Mouse (Mus musculus): ENCODE results near the gene Pdss1. TPM values are rescaled to one million over a fixed set of nuclear protein-coding genes. Genes with fewer than 3 reads are reported as not detected.
"Not testable (repeated sequence)": the region's sequence is repeated elsewhere in the genome, so short reads cannot be mapped to it uniquely, and the experiment has no call there.

Gene Pdss1
- polyA plus RNA-seq, 1 experiment from 2014 or later = 11.8 TPM

- WGBS (ENCODE audit: insufficient replicate concordance) = 61% methylated on average over 3 of the region's 3 CpGs
- H3K9ac ChIP-seq (replicated peaks) = no peak overlapping the region
- no peak overlapping the region for H3K4me2 ChIP-seq (ENCODE audit: low read depth, low read length)
- no peaks in the 10 kb centered on the region for H3K27me3 ChIP-seq (ENCODE audit: insufficient read depth, low read length)
- DNase-seq (no peak), ATAC-seq (peak; percentile 40; the same call in 1 of the 2 replicates)
- H3K27ac ChIP-seq (ENCODE audit: low read depth) = no peak overlapping the region
- no peaks in the 10 kb centered on the region for H3K4me1 ChIP-seq (ENCODE audit: insufficient read depth)
- H3K9me3 ChIP-seq (ENCODE audit: low read length) = no peaks in the 10 kb centered on the region
- no peak overlapping the region for H3K4me3 ChIP-seq (ENCODE audit: low read depth, low read length)
- H3K36me3 ChIP-seq (replicated peaks; ENCODE audit: insufficient read depth, low read length) = peaks cover 24% of the 10 kb centered on the region
- peak; percentile 59; the same call in 1 of the 2 replicates for TF ChIP-seq EP300 (IDR thresholded peaks at IDR 0.05; ENCODE audit: low read depth)
- no peak for TF ChIP-seq CTCF (IDR thresholded peaks at IDR 0.05; ENCODE audit: low read depth)
Measured at GRCm38 (mm10) chr2:22903947-22904346, 8.6 kb downstream of the Pdss1 start.

GRCm38 (mm10) chr2:22914421-22914820 is 19.1 kb downstream of the Pdss1 start:
- no peaks in the 10 kb centered on the region for H3K27me3 ChIP-seq (ENCODE audit: insufficient read depth, low read length)
- H3K4me3 ChIP-seq (ENCODE audit: low read depth, low read length) = no peak overlapping the region
- TF ChIP-seq CTCF (IDR thresholded peaks at IDR 0.05; ENCODE audit: low read depth) (no peak), EP300 (IDR thresholded peaks at IDR 0.05; ENCODE audit: low read depth) (no peak)
- no peaks in the 10 kb centered on the region for H3K4me1 ChIP-seq (ENCODE audit: insufficient read depth)
- no peak overlapping the region for H3K4me2 ChIP-seq (ENCODE audit: low read depth, low read length)
- DNase-seq (no peak), ATAC-seq (no peak)
- no peak overlapping the region for H3K9ac ChIP-seq (replicated peaks)
- WGBS (ENCODE audit: insufficient replicate concordance) = 83% methylated on average over 3 of the region's 3 CpGs
- peaks cover 41% of the 10 kb centered on the region for H3K36me3 ChIP-seq (replicated peaks; ENCODE audit: insufficient read depth, low read length)
- no peaks in the 10 kb centered on the region for H3K9me3 ChIP-seq (ENCODE audit: low read length)
- no peak overlapping the region for H3K27ac ChIP-seq (ENCODE audit: low read depth)

- Histone ChIP-seq H3K9me3 (ENCODE audit: low read length) (no peaks in the 10 kb centered on the region), H3K4me3 (ENCODE audit: low read depth, low read length) (no peak overlapping the region), H3K9ac (replicated peaks) (no peak overlapping the region), H3K27me3 (ENCODE audit: insufficient read depth, low read length) (no peaks in the 10 kb centered on the region), H3K36me3 (replicated peaks; ENCODE audit: insufficient read depth, low read length) (peaks cover 28% of the 10 kb centered on the region), H3K27ac (ENCODE audit: low read depth) (no peak overlapping the region), H3K4me1 (ENCODE audit: insufficient read depth) (no peaks in the 10 kb centered on the region), H3K4me2 (ENCODE audit: low read depth, low read length) (no peak overlapping the region)
- no peak for TF ChIP-seq CTCF (IDR thresholded peaks at IDR 0.05; ENCODE audit: low read depth)
- no peak for TF ChIP-seq EP300 (IDR thresholded peaks at IDR 0.05; ENCODE audit: low read depth)
- 86% methylated on average over 2 of the region's 2 CpGs for WGBS (ENCODE audit: insufficient replicate concordance)
- DNase-seq (no peak), ATAC-seq (no peak)
Measured at GRCm38 (mm10) chr2:22918651-22919050, 23.3 kb downstream of the Pdss1 start.

GRCm38 (mm10) chr2:22925911-22926310 is 30.6 kb downstream of the Pdss1 start:
- DNase-seq; H3K4me1 ChIP-seq (ENCODE audit: insufficient read depth); ATAC-seq; H3K9me3 ChIP-seq (ENCODE audit: low read length); H3K4me3 ChIP-seq (ENCODE audit: low read depth, low read length); H3K4me2 ChIP-seq (ENCODE audit: low read depth, low read length); H3K27me3 ChIP-seq (ENCODE audit: insufficient read depth, low read length); H3K9ac ChIP-seq (replicated peaks); H3K27ac ChIP-seq (ENCODE audit: low read depth): not testable (repeated sequence)
- peaks cover 10% of the 10 kb centered on the region; the same call in 1 of the 2 replicates for H3K36me3 ChIP-seq (replicated peaks; ENCODE audit: insufficient read depth, low read length)
- WGBS (ENCODE audit: insufficient replicate concordance) = 87% methylated on average over 2 of the region's 3 CpGs

GRCm38 (mm10) chr2:22928259-22928658 is 32.9 kb downstream of the Pdss1 start:
- H3K4me1 ChIP-seq (ENCODE audit: insufficient read depth) = no peaks in the 10 kb centered on the region
- 66% methylated on average over 2 of the region's 2 CpGs for WGBS (ENCODE audit: insufficient replicate concordance)
- H3K27ac ChIP-seq (ENCODE audit: low read depth) = no peak overlapping the region
- no peak overlapping the region for H3K4me2 ChIP-seq (ENCODE audit: low read depth, low read length)
- no peak overlapping the region for H3K4me3 ChIP-seq (ENCODE audit: low read depth, low read length)
- no peaks in the 10 kb centered on the region for H3K27me3 ChIP-seq (ENCODE audit: insufficient read depth, low read length)
- peaks cover 12% of the 10 kb centered on the region; the same call in 1 of the 2 replicates for H3K36me3 ChIP-seq (replicated peaks; ENCODE audit: insufficient read depth, low read length)
- TF ChIP-seq CTCF (IDR thresholded peaks at IDR 0.05; ENCODE audit: low read depth) (no peak), EP300 (IDR thresholded peaks at IDR 0.05; ENCODE audit: low read depth) (no peak)
- H3K9me3 ChIP-seq (ENCODE audit: low read length) = no peaks in the 10 kb centered on the region
- H3K9ac ChIP-seq (replicated peaks) = no peak overlapping the region
- no peak for ATAC-seq
- DNase-seq = no peak

- Histone ChIP-seq H3K27me3 (ENCODE audit: insufficient read depth, low read length) (no peaks in the 10 kb centered on the region), H3K4me1 (ENCODE audit: insufficient read depth) (no peaks in the 10 kb centered on the region), H3K9me3 (ENCODE audit: low read length) (no peaks in the 10 kb centered on the region), H3K36me3 (replicated peaks; ENCODE audit: insufficient read depth, low read length) (peaks cover 24% of the 10 kb centered on the region), H3K4me3 (ENCODE audit: low read depth, low read length) (no peak overlapping the region), H3K4me2 (ENCODE audit: low read depth, low read length) (no peak overlapping the region), H3K9ac (replicated peaks) (no peak overlapping the region), H3K27ac (ENCODE audit: low read depth) (no peak overlapping the region)
- no peak for TF ChIP-seq EP300 (IDR thresholded peaks at IDR 0.05; ENCODE audit: low read depth)
- TF ChIP-seq CTCF (IDR thresholded peaks at IDR 0.05; ENCODE audit: low read depth) = no peak
- no peak for DNase-seq
- 77% methylated on average over 1 of the region's 1 CpGs for WGBS (ENCODE audit: insufficient replicate concordance)
- no peak for ATAC-seq
Measured at GRCm38 (mm10) chr2:22933556-22933955, 38.2 kb downstream of the Pdss1 start.

GRCm38 (mm10) chr2:22949956-22950355 is 54.6 kb downstream of the Pdss1 start:
- WGBS (ENCODE audit: insufficient replicate concordance) = 52% methylated on average over 4 of the region's 4 CpGs
- no peaks in the 10 kb centered on the region for H3K9me3 ChIP-seq (ENCODE audit: low read length)
- H3K9ac ChIP-seq (replicated peaks) = no peak overlapping the region
- no peak for TF ChIP-seq CTCF (IDR thresholded peaks at IDR 0.05; ENCODE audit: low read depth)
- no peak for TF ChIP-seq EP300 (IDR thresholded peaks at IDR 0.05; ENCODE audit: low read depth)
- DNase-seq (no peak), ATAC-seq (no peak)
- no peaks in the 10 kb centered on the region for H3K4me1 ChIP-seq (ENCODE audit: insufficient read depth)
- H3K27ac ChIP-seq (ENCODE audit: low read depth) = no peak overlapping the region
- H3K27me3 ChIP-seq (ENCODE audit: insufficient read depth, low read length) = no peaks in the 10 kb centered on the region
- peaks cover 36% of the 10 kb centered on the region for H3K36me3 ChIP-seq (replicated peaks; ENCODE audit: insufficient read depth, low read length)
- no peak overlapping the region for H3K4me2 ChIP-seq (ENCODE audit: low read depth, low read length)
- no peak overlapping the region for H3K4me3 ChIP-seq (ENCODE audit: low read depth, low read length)

All from liver, postnatal 0 days (tissue).